15 mouse cellular contexts compared by ENCODE assay signal in the genomic region with DNA sequence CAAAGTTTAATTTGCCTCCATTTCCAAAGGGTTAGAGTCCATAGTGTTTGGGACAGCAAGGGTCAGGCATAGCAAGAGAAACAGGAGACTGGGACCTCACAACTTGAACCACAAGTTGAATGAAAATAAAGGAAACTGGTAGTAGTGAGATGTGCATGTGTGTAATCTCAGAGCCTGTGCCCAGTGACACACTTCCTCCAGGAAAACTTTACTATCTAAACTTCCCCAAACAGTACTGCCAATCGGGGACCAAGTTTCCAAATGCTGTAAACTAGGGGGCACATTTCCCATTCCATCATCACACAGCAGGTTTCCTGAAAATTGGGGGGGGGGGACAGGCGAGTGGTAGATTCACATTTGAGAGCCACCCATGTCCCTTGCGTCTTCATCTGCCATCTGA.
"Had no signal": no experiment of that assay in that cellular context is flagged by ENCODE, and none has a peak within 500 bp of the region (broad histone marks: within the 10 kb centered on the region; RNA-seq: fewer than 3 reads in every experiment).

No protein-coding gene starts in this region.

- ATAC-seq: midbrain, embryonic 13.5 days; midbrain, embryonic 15.5 days had no signal

- H3K27ac ChIP-seq: liver, embryonic 14.5 days; midbrain, embryonic 13.5 days; midbrain, embryonic 15.5 days; neural tube, embryonic 12.5 days had no signal

- H3K4me2 ChIP-seq: lung, embryonic 14.5 days; midbrain, embryonic 11.5 days; midbrain, embryonic 13.5 days; midbrain, embryonic 15.5 days; neural tube, embryonic 12.5 days had no signal

- H3K27me3 ChIP-seq: midbrain, embryonic 13.5 days; midbrain, embryonic 15.5 days; neural tube, embryonic 12.5 days had no signal

- H3K9ac ChIP-seq: liver, embryonic 14.5 days; lung, embryonic 14.5 days; midbrain, embryonic 13.5 days; midbrain, embryonic 15.5 days; neural tube, embryonic 12.5 days had no signal

- H3K4me1 ChIP-seq: midbrain, embryonic 13.5 days; midbrain, embryonic 15.5 days; neural tube, embryonic 12.5 days had no signal

- H3K36me3 ChIP-seq: midbrain, embryonic 13.5 days; midbrain, embryonic 15.5 days; neural tube, embryonic 12.5 days had no signal

- H3K9me3 ChIP-seq: midbrain, embryonic 13.5 days; midbrain, embryonic 15.5 days; neural tube, embryonic 12.5 days had no signal

- H3K4me3 ChIP-seq: midbrain, embryonic 13.5 days; midbrain, embryonic 15.5 days; neural tube, embryonic 12.5 days had no signal

- DNase-seq: lung, adult 18-20 months; lung, embryonic 14.5 days; lung, postnatal 10 days; lung, postnatal 4 days; right cerebral cortex, postnatal 25 days; right cerebral cortex, postnatal 4 days; spleen, adult 18-20 months; thymus, adult 18-20 months; thymus, postnatal 14 days; thymus, postnatal 36 days had no signal
